Mouse (Mus musculus) adrenal gland, adult 18-20 months (tissue): Measurements from ENCODE around the gene H2-Ab1. TPM values are rescaled to one million over a fixed set of nuclear protein-coding genes. Genes with fewer than 3 reads are reported as not detected.

Experiments
- DNase-seq, 2 experiments: peaks; one replicate each; pipeline ENCODE4 v3.0.0; 2021 to 2022; ENCODE audit warnings: low spot score in 2 of 2
- total RNA-seq, 2 experiments: library from RNA; stranded (reverse); gene quantifications; 1 replicate in 1 of 2; 2 replicates in 1 of 2; pipeline ENCODE4 v1.2.3; 2021

H2-Ab1 gene
- total RNA-seq, 2 experiments from 2014 or later: 90.9 to 173 TPM

- DNase-seq: no peak
Measured at GRCm38 (mm10) chr17:34272102-34272501, 14.6 kb downstream of the H2-Ab1 start.

GRCm38 (mm10) chr17:34280499-34281038 is 23.1 kb downstream of the H2-Ab1 start:
- no peak for DNase-seq

- DNase-seq: no peak
Measured at GRCm38 (mm10) chr17:34281836-34282235, 24.3 kb downstream of the H2-Ab1 start.

- no peak for DNase-seq
Measured at GRCm38 (mm10) chr17:34285371-34285770, 27.9 kb downstream of the H2-Ab1 start.

DNA sequence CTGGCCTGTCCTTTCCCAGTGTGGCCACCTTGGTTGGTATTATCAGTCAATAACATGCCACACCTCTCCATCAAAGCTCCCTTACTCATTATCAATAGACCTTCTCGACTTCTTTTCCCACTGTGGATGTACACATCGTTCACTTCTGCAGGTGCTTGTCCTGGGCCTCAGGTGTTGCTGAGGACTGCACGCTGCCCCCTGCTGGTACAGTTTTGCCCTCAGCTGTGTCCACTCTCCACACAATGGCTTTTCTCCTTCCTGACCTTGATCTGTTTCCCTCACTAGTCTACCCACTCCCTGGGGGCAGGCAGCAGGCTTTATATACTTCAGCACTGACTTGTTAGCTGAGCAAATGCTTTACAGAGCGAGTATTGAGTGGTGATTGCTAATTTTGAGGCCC is 28.4 kb downstream of the H2-Ab1 start:
- DNase-seq: peak in 1 of 2 experiments; percentile 44

- no peak for DNase-seq
Measured at GRCm38 (mm10) chr17:34286501-34286900, 29.0 kb downstream of the H2-Ab1 start.

- DNase-seq: no peak
Measured at GRCm38 (mm10) chr17:34286999-34287398, 29.5 kb downstream of the H2-Ab1 start.

DNA sequence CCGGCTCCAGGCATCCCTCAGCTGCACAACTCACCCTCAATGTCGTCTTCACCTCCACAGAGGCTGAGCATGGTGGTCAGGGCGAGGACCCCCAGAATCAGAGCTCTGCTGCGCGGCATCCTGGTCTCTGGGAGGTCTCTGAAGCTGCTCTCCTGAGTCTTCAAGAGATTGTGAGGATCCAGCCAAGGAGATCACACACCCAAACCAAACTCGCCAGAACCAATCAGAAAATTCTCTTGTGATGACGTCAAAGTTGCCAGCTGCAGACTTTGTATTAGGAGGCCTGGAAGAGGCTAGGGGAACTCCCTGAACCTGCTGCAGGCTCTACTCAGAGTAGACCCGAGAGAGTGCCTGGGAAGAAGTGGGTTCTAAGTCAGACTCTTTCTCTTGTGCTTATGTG is 30.2 kb downstream of the H2-Ab1 start, which contains the start of gene H2-Aa:
Gene H2-Aa (minus strand): TSS at position 176 of the 400 bp plus-strand sequence.
- DNase-seq: peak; percentile 78 to 81

DNA sequence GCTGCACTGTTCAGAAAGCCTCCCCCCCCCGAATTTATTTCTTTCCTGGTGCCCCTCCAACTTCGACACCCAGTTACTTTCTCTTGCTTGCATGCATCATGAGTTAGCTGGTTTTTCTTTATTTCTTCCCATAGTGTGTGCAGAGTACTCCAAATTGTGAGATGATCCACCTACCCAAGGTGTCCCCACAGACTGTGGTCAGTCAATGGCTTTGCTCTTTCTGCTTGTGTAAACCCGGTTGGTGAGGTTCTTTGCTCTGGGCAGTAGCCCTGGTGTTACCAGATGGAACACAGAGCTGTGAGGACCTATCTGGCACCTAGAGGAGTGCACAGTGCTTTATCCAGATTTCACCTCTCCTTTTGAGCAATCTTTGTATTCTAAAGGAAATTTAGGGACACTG is 30.6 kb downstream of the H2-Ab1 start:
- DNase-seq: no peak

- DNase-seq: peak; percentile 53 to 76
Measured at GRCm38 (mm10) chr17:34291609-34292008, 34.1 kb downstream of the H2-Ab1 start.

- DNase-seq: no peak
Measured at GRCm38 (mm10) chr17:34292570-34292969, 35.1 kb downstream of the H2-Ab1 start.

DNA sequence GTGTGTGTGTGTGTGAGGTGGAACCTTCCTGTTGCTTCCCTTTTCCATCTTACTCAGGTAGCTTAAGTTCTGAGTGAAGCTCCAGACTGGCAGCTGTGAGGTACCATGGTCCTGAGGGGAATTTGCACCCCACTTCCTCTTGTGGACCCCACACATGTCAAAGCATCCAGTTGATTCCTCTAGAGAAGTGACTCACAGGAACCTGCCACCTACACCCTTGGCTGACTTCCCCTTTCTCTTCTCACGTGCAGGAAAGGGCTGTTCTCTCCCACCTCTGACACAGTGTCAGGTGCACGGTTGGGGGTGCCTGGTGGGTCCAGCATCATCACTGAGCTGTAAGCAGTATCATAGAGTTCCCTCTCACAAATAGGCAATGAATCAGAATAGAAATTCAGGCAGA is 36.0 kb downstream of the H2-Ab1 start:
- no peak for DNase-seq

GRCm38 (mm10) chr17:34294249-34294648 is 36.8 kb downstream of the H2-Ab1 start:
- DNase-seq: no peak

DNA sequence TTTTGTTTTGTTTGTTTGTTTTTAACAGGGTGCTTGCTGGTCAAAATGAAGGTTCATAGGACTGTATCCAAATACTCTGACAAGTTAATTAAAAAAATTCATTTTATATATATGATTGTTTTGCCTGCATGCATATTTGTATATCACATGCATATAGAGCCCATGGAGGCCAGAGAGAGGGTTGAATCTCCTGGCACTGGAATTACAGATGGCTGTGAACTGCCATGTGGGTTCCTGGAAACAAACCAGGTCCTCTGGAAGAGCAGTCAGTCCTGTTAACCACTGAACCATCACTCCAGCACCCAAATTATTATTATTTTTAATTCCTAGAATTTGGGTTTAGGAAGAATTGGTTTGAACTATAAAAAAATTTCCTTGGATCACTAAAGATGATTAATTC is 37.8 kb downstream of the H2-Ab1 start:
- DNase-seq: no peak

- peak in 1 of 2 experiments; percentile 28 for DNase-seq
Measured at GRCm38 (mm10) chr17:34295891-34296794, 38.7 kb downstream of the H2-Ab1 start.

DNA sequence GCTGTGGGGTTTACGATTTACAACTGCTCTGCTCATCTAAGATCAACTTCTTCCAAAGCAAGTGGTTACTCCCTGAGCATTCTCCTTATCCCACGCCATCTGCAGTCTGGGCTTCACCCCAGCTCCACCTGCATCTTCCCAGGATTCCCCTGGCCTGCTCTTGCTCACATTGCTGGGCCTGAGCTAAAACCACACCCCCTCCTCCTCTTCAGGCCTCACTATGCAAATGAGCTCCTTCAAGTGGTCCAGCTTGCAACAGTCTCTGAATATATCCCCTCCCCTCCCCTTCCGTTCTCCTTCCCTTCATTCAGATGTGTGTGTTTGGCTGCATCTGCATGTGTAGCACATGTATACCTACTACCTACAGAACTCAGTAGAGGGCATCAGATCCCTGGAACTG is 41.9 kb downstream of the H2-Ab1 start:
- no peak for DNase-seq

- no peak for DNase-seq
Measured at GRCm38 (mm10) chr17:34300071-34300470, 42.6 kb downstream of the H2-Ab1 start.

GRCm38 (mm10) chr17:34300691-34301566 is 43.4 kb downstream of the H2-Ab1 start:
- DNase-seq: no peak

GRCm38 (mm10) chr17:34301670-34302190 is 44.2 kb downstream of the H2-Ab1 start:
- no peak for DNase-seq

GRCm38 (mm10) chr17:34303789-34304188 is 46.3 kb downstream of the H2-Ab1 start:
- DNase-seq: no peak

DNA sequence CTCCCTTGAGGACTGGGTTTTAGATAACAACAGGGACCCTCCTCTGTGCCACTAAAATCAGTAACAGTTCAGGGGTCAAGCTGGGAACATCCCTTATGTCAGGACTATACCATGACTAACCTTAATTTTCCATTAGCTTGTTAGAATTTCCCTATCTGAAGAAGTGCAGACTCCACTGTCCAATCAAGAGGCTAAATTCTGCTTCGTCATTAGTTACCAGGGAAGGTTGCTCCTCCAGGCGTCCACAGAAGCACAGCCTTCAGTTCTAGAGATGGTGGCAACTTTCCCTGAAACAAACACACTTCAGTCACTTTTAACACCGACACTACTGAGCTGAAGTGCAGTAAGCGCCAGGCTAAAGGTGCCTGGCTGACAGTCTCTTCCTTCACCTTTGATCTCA is 47.3 kb downstream of the H2-Ab1 start:
- DNase-seq: peak; percentile 40 to 48
